ENCODE assay signal across 11 mouse cellular contexts in genomic region chr5:129218222-129218505, GRCm38 (mm10).
DNase-seq lines count a peak whose midpoint lies in the region; ATAC-seq lines count a peak whose summit lies in the region.
"Had no signal": no experiment of that assay in that cellular context is flagged by ENCODE, and none has a peak within 500 bp of the region (broad histone marks: within the 10 kb centered on the region; RNA-seq: fewer than 3 reads in every experiment).

No protein-coding gene starts in this region.

- no peak overlapping the region for H3K27ac ChIP-seq in kidney, embryonic 15.5 days
- H3K27ac ChIP-seq in forebrain, embryonic 11.5 days (ENCODE audit: low read depth, low read length), result peak overlapping the region; percentile 27; the same call in 1 of the 2 replicates
- H3K27ac ChIP-seq in limb, embryonic 10.5 days, result no peak overlapping the region
- peak overlapping the region; percentile 44; the same call in 1 of the 2 replicates for H3K27ac ChIP-seq in neural tube, embryonic 14.5 days (ENCODE audit: low read depth, low read length)
- no peak overlapping the region for H3K27ac ChIP-seq in liver, embryonic 12.5 days
- H3K27ac ChIP-seq: lung, embryonic 15.5 days had no signal

- no peaks in the 10 kb centered on the region for H3K36me3 ChIP-seq in kidney, embryonic 15.5 days
- no peaks in the 10 kb centered on the region for H3K36me3 ChIP-seq in forebrain, embryonic 11.5 days (ENCODE audit: control insufficient read depth, insufficient read depth, low read length)
- H3K36me3 ChIP-seq in limb, embryonic 10.5 days, result no peaks in the 10 kb centered on the region
- no peaks in the 10 kb centered on the region for H3K36me3 ChIP-seq in neural tube, embryonic 14.5 days (ENCODE audit: control insufficient read depth, insufficient read depth, low read length)
- H3K36me3 ChIP-seq in liver, embryonic 12.5 days, result no peaks in the 10 kb centered on the region
- H3K36me3 ChIP-seq: lung, embryonic 15.5 days had no signal

- H3K4me2 ChIP-seq in kidney, embryonic 15.5 days, result peak overlapping the region; percentile 42
- no peak overlapping the region; the same call in 1 of the 2 replicates for H3K4me2 ChIP-seq in forebrain, embryonic 11.5 days (ENCODE audit: low read depth, low read length, severe bottlenecking)
- no peak overlapping the region for H3K4me2 ChIP-seq in neural tube, embryonic 14.5 days (ENCODE audit: low read depth, low read length)
- no peak overlapping the region for H3K4me2 ChIP-seq in liver, embryonic 12.5 days

- peaks cover 32% of the 10 kb centered on the region for H3K4me1 ChIP-seq in kidney, embryonic 15.5 days
- H3K4me1 ChIP-seq in forebrain, embryonic 11.5 days (replicated peaks; ENCODE audit: control insufficient read depth, insufficient read depth, low read length), result peaks cover 12% of the 10 kb centered on the region
- peaks cover 19% of the 10 kb centered on the region for H3K4me1 ChIP-seq in limb, embryonic 10.5 days
- peaks cover 7% of the 10 kb centered on the region; the same call in 1 of the 2 replicates for H3K4me1 ChIP-seq in neural tube, embryonic 14.5 days (ENCODE audit: control insufficient read depth, insufficient read depth, low read length)
- H3K4me1 ChIP-seq in liver, embryonic 12.5 days, result peaks cover 13% of the 10 kb centered on the region
- H3K4me1 ChIP-seq: lung, embryonic 15.5 days had no signal

- 0 out of 2 replicates have a peak, but pooled peaks cover 3% of the 10 kb centered on the region for H3K9me3 ChIP-seq in kidney, embryonic 15.5 days (replicated peaks)
- no peaks in the 10 kb centered on the region for H3K9me3 ChIP-seq in forebrain, embryonic 11.5 days (ENCODE audit: control insufficient read depth, low read length)
- no peaks in the 10 kb centered on the region for H3K9me3 ChIP-seq in limb, embryonic 10.5 days (replicated peaks)
- H3K9me3 ChIP-seq in neural tube, embryonic 14.5 days (ENCODE audit: control insufficient read depth, low read length), result no peaks in the 10 kb centered on the region
- no peaks in the 10 kb centered on the region for H3K9me3 ChIP-seq in liver, embryonic 12.5 days (replicated peaks)
- H3K9me3 ChIP-seq: lung, embryonic 15.5 days had no signal

- peaks cover 20% of the 10 kb centered on the region for H3K27me3 ChIP-seq in kidney, embryonic 15.5 days
- no peaks in the 10 kb centered on the region for H3K27me3 ChIP-seq in forebrain, embryonic 11.5 days (ENCODE audit: control insufficient read depth, insufficient read depth, low read length)
- H3K27me3 ChIP-seq in limb, embryonic 10.5 days (ENCODE audit: low read depth, poor library complexity, severe bottlenecking), result peaks cover 4% of the 10 kb centered on the region; the same call in 1 of the 2 replicates
- no peaks in the 10 kb centered on the region for H3K27me3 ChIP-seq in neural tube, embryonic 14.5 days (ENCODE audit: control insufficient read depth, insufficient read depth, low read length)
- peaks cover 9% of the 10 kb centered on the region for H3K27me3 ChIP-seq in liver, embryonic 12.5 days (replicated peaks)
- H3K27me3 ChIP-seq: lung, embryonic 15.5 days had no signal

- DNase-seq in kidney, postnatal 25 days, result no peak
- no peak for DNase-seq in forebrain, embryonic 11.5 days (ENCODE audit: low spot score)
- no peak for DNase-seq in limb, embryonic 10.5 days (ENCODE audit: low spot score)
- no peak for DNase-seq in heart, postnatal 14 days
- no peak for DNase-seq in left cerebral cortex, postnatal 25 days (ENCODE audit: low spot score in 2 of 2)
- DNase-seq: cerebellum, adult 9-10 months; heart, postnatal 36 days had no signal

- no peak; the same call in 1 of the 2 replicates for ATAC-seq in kidney, embryonic 15.5 days (replicated peaks; ENCODE audit: low FRiP score)
- ATAC-seq in forebrain, embryonic 11.5 days (replicated peaks; ENCODE audit: low FRiP score), result no peak
- no peak for ATAC-seq in neural tube, embryonic 14.5 days (ENCODE audit: low read depth)
- ATAC-seq in liver, embryonic 12.5 days, result no peak

- H3K4me3 ChIP-seq in kidney, embryonic 15.5 days (replicated peaks), result no peak overlapping the region
- no peak overlapping the region for H3K4me3 ChIP-seq in forebrain, embryonic 11.5 days (ENCODE audit: low read depth, low read length)
- peak overlapping the region; percentile 27 for H3K4me3 ChIP-seq in limb, embryonic 10.5 days
- no peak overlapping the region for H3K4me3 ChIP-seq in neural tube, embryonic 14.5 days (ENCODE audit: low read depth, low read length)
- H3K4me3 ChIP-seq in liver, embryonic 12.5 days, result no peak overlapping the region
- H3K4me3 ChIP-seq: lung, embryonic 15.5 days had no signal

- intact Hi-C loops in heart, postnatal 14 days (cut with DNase I), result no loop called here
- intact Hi-C loops in left cerebral cortex, postnatal 25 days (cut with DNase I), result no loop called here

- H3K9ac ChIP-seq in kidney, embryonic 15.5 days, result no peak overlapping the region
- no peak overlapping the region; the same call in 1 of the 2 replicates for H3K9ac ChIP-seq in forebrain, embryonic 11.5 days (ENCODE audit: low read length)
- no peak overlapping the region for H3K9ac ChIP-seq in neural tube, embryonic 14.5 days (replicated peaks; ENCODE audit: low read depth, low read length)
- no peak overlapping the region for H3K9ac ChIP-seq in liver, embryonic 12.5 days
- H3K9ac ChIP-seq: lung, embryonic 15.5 days had no signal

- WGBS in kidney, embryonic 15.5 days, result 13% methylated on average over 1 of the region's 3 CpGs
- WGBS in forebrain, embryonic 11.5 days, result 36% methylated on average over 1 of the region's 3 CpGs
- WGBS in limb, embryonic 10.5 days, result 26% methylated on average over 1 of the region's 3 CpGs
- 6% methylated on average over 1 of the region's 3 CpGs for WGBS in neural tube, embryonic 14.5 days
- WGBS in liver, embryonic 12.5 days (ENCODE audit: insufficient replicate concordance), result 37% methylated on average over 2 of the region's 3 CpGs

Comparison
In these comparisons a context has a peak if more than half of its experiments do, and no peak if none do; other contexts are left out.
1. H3K27ac ChIP-seq: peak in forebrain, embryonic 11.5 days (single experiment) and neural tube, embryonic 14.5 days (single experiment); none in kidney, embryonic 15.5 days (single experiment), limb, embryonic 10.5 days (single experiment) and liver, embryonic 12.5 days (single experiment).